Mouse (Mus musculus): Measurements from ENCODE around the gene Cacnb2.
"Not testable (repeated sequence)": the region's sequence is repeated elsewhere in the genome, so short reads cannot be mapped to it uniquely, and the experiment has no call there.

The Cacnb2 gene

DNA sequence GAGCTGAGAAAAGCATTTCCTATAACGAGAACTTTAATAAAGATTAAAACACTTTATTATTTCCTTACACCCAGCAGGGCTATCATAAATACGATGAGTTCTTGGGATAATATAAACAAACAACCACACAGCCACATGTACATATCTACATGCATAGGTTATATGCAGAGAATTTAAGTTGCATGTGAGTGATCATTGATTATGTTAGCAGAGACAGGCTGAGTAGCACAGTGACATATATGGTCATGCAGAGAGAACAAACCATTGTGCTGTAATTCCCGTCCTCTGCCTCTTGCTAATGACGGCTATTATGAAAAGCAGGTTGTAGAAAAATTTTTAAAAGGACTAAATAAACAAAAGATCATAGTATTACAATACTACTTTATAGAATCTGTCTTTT lies 53.8 kb downstream of the Cacnb2 start:
- in situ Hi-C loops (cut with MboI; ENCODE audit: low sequenced_read_pairs): no loop called here

DNA sequence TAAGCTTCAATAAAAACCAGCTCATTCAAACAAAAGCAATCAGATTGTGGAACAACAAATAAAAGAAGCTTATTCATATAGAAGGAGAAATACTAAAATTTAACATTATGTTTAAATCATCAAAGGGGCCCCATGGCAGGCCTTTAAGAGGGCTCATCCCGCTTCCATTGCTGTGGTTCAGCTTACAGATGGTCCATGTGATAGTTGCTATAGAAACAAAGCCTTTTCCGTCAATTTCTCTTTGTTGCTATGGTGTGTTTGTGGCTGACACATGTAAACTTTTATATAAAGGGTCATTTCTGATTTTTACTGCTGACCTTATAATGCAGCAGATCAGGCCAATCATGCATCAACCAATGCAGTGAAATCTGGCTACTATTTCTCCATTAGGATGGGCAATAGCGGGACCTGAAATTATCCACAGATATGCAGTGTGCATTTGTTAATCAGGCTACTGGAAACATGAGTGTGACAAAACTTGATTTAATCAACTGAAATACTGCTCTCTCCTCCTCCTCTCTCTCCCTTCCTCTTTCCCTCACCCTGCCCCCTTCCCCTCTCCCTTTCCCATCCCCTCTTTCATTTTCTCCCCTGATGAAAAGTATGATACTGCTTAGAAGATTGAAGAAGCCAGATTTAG lies 54.4 kb downstream of the Cacnb2 start:
- in situ Hi-C loops (cut with MboI; ENCODE audit: low sequenced_read_pairs): no loop called here

GRCm38 (mm10) chr2:14665213-14665612 lies 62.3 kb downstream of the Cacnb2 start:
- in situ Hi-C loops (cut with MboI; ENCODE audit: low sequenced_read_pairs): no loop called here

- in situ Hi-C loops (cut with MboI; ENCODE audit: low sequenced_read_pairs): no loop called here
Measured at GRCm38 (mm10) chr2:14672117-14672516, 69.2 kb downstream of the Cacnb2 start.

DNA sequence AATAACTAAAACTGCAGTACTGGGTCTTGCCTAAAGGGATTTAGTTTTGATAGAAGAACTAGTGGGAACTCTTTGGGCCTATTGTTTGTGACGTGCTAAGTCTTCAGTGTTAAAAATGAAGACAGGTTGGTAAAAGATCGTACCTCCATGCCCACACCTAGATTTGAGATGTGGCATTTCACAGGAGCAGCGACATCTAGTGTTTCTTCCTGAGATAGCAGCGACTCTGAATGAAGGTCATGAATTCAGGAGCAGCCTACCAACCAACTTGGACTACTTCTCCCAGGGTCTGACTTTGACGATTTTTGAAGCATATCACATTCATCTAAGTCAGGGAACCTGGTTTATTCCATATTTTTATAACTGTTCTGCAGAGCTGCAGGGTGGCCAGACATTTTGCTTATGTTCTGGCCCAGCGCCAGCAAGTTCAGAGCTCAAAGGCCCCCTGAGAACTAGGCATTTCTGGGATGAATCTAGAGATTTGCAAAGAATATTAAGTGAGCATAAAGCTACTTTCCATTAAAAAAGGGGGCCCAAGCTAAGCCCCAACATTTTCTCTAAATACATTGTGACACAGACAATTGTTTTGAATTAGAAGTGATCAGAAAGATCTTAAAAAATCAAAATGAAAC lies 74.1 kb downstream of the Cacnb2 start:
- in situ Hi-C loops (cut with MboI; ENCODE audit: low sequenced_read_pairs): no loop called here

DNA sequence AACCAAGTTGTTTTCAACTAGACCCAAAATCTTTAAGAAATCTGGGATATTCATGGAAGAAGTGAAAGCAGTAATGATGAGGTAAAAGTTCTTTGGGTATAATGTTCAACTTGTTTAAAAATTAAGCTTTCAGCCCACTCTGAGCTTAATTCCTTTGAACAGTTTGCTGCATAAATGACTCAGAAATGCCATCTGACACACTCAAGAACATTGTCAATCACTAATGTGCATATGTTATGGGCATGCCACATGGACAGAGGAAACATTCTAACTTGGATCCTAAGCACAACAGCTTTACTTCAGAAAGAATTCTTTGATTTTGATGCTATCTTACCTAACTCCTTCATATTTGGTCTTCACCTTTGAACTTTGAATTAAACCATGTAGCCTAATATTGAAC lies 81.3 kb downstream of the Cacnb2 start:
- in situ Hi-C loops (cut with MboI; ENCODE audit: low sequenced_read_pairs): no loop called here

DNA sequence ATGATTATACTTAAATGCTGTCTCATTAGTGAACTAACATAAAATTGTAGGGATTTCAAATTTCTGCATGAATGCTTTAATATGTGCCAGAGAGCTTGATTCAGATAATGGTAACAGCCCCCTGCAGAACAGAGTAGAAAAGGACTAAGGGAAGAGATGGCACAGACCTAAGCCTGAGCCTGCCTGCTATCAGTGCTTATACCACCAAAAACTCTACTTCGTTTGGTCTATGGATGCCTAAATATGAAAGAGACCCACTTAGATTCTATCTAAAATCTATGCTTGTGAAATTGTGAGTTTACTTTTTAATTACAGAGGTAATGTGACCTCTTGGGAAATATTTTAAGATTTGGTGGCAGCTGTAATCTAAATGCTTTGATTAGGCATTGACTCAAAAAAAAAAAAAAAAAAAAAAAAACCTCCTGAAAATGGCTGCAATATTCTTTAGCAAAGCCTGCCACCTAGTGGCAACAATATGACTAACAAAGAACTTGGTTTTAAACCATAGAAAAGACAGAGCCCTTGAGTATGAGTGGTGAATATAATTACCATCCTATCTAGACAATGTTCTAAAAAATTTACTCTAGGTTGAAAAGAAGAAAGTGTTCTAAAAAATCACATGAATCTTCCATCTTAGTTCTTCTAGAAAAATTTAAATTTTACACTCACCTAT lies 100.2 kb downstream of the Cacnb2 start:
- in situ Hi-C loops (cut with MboI; ENCODE audit: low sequenced_read_pairs): no loop called here

DNA sequence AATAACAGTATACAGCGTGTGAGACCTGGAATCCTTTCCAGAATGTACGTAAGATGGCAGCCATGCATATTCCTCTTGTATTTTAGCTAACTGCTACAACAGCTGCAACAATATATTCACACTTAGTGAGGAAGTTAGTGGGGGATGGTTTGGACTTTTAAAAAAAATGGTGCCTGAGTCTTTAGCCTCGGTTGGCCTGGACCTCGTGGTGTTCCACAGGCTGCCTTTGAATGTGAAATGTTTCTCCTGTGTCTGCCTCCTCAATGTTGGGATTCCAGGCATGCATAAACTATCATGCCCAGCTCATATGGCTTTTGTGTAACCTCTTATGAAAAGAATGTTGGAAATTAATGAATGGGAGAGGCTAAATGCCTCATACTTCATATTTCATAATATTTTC lies 100.8 kb downstream of the Cacnb2 start:
- in situ Hi-C loops (cut with MboI; ENCODE audit: low sequenced_read_pairs): no loop called here

DNA sequence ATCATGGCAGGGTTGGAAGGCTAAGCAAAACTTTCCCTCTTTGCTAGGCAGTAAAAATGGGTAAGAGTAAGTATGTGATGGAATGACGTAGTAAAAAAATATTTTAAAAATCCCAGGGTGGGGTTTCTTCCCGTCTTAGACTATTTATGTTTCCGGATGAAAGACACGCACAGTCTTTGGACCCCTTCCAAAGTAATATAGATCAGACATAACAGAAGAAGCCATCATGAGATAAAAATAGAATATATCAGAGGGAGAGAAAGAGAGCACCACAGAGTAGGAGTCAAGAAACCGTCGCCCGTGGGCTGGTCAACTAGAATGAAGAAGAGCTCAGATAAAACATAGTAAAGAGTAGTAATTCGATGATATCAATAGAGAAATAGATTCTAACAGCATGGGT lies 107.4 kb downstream of the Cacnb2 start:
- in situ Hi-C loops (cut with MboI; ENCODE audit: low sequenced_read_pairs): no loop called here

- in situ Hi-C loops (cut with MboI; ENCODE audit: low sequenced_read_pairs): no loop called here
Measured at GRCm38 (mm10) chr2:14711751-14712150, 108.9 kb downstream of the Cacnb2 start.

DNA sequence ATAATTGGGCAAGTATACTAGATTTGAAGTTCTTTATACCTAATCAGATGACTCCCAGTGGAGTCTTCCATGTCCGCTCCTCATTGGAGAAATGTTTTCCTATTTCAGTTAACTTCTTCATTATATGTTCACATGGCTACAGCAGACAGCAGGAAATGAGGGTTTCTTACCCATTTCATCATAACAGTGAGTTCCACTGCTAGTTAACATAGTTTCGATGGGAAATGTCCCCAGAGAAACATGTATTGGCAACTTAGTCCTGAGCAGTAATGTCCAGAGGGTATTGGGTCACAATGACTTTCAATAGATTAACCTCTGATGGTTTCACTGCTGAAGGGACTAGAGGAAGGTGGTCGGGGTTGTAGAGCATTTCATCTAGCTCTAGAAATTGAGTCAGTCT lies 110.2 kb downstream of the Cacnb2 start:
- in situ Hi-C loops (cut with MboI; ENCODE audit: low sequenced_read_pairs): no loop called here

DNA sequence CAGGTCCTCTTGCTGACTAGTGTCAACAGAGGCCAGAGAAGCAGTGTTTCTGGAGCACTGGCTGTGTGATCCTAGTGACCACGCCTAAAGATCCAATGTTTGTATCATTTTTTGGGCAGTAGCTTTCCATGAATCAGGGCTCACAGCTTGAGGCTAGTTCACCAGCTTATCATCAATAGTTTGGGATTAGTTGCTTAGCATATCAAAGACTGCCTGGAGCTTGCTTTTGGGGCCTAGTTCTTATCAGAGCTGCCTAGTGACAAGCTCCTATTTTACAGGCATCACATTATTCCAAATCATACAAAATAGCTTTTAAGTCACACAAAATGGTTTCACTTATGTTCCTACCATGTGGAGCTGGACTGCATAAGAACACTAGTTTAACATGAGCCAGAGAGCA lies 113.8 kb downstream of the Cacnb2 start:
- in situ Hi-C loops (cut with MboI; ENCODE audit: low sequenced_read_pairs): no loop called here

DNA sequence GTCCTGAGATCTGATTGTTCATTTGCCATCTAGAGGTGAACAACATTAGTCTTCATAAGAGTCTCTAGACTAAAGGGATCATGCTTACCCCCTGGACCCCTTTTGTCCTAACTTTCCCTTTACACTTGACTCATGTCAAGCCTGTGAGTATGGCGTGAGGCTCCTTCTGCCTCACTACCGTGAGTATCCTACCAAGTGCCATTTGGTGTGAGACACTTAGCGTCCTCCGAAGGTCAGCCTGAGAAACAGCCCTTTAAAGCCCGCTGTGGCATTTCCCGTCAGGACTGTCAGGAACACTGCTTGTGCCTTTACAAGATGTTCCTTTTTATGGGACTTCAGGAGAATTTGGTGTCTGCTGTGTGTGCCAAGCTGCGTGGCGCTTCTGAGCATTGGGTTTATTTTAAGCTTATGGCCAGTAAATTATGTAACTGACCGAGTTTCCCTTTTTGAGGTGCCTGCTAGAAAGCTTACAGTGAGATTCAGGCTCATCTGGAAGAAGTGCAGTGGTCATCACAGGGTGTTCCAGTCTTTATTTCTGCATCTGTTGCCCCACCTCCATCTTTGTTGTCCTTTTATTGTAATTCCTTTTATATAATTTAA lies 116.3 kb downstream of the Cacnb2 start:
- in situ Hi-C loops (cut with MboI; ENCODE audit: low sequenced_read_pairs): no loop called here

DNA sequence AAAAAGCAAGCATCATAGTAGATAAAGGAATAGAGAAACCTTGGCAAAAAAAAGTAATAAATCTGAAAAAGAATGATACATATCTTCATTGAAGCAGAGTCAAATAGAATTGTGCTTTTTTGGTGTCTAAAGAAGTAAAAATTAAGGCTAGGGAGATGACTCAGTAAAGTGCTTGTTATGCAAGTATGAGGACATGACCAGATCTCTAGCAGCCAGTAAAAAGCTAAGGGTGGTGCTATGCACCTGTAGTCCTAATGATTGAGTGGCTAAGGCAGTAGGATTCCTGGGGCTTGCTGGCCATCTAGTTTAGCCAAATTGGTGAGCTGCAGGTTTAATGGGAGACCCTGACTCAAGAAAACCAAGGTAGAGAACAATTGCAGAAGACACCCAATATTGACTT lies 122.5 kb downstream of the Cacnb2 start:
- in situ Hi-C loops (cut with MboI; ENCODE audit: low sequenced_read_pairs): no loop called here

GRCm38 (mm10) chr2:14726601-14727000 lies 123.7 kb downstream of the Cacnb2 start:
- in situ Hi-C loops (cut with MboI; ENCODE audit: low sequenced_read_pairs): not testable (repeated sequence)

DNA sequence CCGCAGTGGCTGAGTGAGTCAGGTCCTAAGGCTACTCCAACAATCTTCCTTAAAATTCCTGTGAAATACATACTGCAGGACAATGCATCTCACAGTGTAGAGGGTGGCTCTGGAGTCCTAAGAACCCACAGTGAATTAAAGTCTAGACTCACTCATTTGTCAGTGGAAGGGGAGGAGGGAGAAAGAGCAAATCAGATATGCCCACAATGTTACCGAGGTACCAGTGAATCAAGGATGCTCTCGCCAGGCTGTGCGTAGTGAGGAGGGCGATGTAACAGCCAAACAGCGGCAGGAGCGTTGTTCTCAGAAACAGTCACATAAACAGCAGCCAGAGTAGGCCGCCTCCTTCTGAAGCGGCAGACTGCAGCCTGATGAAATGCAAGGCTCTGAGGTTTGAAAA lies 136.0 kb downstream of the Cacnb2 start:
- in situ Hi-C loops (cut with MboI; ENCODE audit: low sequenced_read_pairs): no loop called here

GRCm38 (mm10) chr2:14739510-14739909 lies 136.6 kb downstream of the Cacnb2 start:
- in situ Hi-C loops (cut with MboI; ENCODE audit: low sequenced_read_pairs): no loop called here

- in situ Hi-C loops (cut with MboI; ENCODE audit: low sequenced_read_pairs): no loop called here
Measured at GRCm38 (mm10) chr2:14740359-14740758, 137.5 kb downstream of the Cacnb2 start.

DNA sequence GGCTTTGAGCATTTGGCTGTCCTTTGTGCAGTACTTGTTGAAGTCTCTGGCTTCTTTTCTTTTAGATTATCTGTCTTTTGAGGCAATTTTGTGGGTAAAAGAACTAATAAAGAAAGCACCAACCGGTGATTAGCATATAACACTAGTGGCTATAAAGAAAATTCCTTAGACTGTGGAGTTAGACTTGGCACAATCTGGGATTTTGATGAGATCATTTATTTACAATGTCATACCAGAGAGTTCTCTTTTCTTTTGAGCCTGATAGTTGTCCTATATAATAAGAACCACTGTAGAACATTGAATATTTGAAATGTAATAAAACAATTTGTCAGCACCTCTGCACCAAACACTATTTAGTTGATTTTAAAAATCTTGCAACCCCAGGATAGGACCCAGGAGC lies 141.9 kb downstream of the Cacnb2 start:
- in situ Hi-C loops (cut with MboI; ENCODE audit: low sequenced_read_pairs): no loop called here

DNA sequence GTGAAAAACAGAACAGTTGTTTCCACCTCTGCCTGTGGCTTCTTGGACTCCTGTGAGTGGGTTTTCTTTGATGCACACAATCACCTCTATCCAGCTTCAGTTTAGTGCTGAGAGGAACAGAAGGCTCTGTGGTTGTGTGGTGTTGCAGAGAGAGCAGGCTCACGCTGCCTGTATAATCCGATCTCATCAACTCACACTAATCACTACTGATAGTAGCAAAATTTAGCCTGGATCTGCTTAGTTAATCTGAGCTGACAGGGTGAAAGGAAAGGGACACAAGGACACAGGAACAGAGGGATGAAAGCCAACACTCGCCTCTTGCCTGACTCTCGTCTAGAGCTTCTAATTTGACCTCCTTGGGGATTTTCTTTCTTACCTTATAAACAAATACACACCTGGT lies 160.0 kb downstream of the Cacnb2 start:
- in situ Hi-C loops (cut with MboI; ENCODE audit: low sequenced_read_pairs): no loop called here

GRCm38 (mm10) chr2:14763931-14764330 lies 161.0 kb downstream of the Cacnb2 start:
- in situ Hi-C loops (cut with MboI; ENCODE audit: low sequenced_read_pairs): no loop called here

DNA sequence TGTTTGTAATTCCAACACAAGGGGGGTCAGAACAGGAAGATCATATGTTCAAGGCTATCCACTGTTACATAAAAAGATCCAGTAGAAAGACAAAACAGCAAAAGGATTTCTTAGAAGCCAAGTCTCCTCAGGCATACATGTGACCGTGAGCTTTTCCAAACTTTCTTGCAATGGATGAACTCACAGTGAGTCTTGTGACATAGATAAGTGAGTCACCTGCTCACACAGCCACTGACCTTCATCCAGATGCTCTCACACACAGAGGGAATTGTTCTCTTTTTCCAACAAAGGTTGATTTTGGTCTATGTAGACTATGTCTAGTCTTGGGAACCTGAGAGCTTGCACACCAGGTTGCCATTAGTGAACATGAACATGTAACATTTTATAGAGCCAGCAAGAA lies 166.6 kb downstream of the Cacnb2 start:
- in situ Hi-C loops (cut with MboI; ENCODE audit: low sequenced_read_pairs): no loop called here

All from CH12F3 (cell line).